Mouse (Mus musculus) naive thymus-derived CD4-positive, alpha-beta T cell, adult 2 months (primary cell): ENCODE measurements around the gene Col3a1.

Source experiments
- DNase-seq: peaks from one replicate; pipeline ENCODE4 v3.0.0-alpha.2; 2011; ENCODE audit warnings: low read depth

Gene Col3a1

DNA sequence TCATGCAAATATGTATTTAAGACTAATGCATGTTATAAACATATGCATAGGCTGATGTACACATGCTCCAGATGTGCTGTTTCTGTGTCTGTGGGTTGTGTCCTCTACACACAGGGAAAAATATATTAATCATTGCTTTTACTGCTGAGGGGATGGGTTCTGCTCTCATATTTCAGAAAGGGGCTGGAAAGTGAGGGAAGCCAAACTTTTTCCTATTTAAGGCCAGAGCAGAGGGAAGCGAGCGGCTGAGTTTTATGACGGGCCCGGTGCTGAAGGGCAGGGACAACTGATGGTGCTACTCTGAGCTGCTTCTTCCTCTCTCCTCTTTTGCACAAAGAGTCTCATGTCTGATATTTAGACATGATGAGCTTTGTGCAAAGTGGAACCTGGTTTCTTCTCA lies at the start of gene Col3a1:
Gene Col3a1 (plus strand): TSS at position 151 of the 400 bp plus-strand sequence.
- no peak for DNase-seq

GRCm38 (mm10) chr1:45269421-45269820 lies 41.9 kb upstream of the Col3a1 start:
- DNase-seq, result no peak

GRCm38 (mm10) chr1:45276006-45276539 lies 35.3 kb upstream of the Col3a1 start:
- no peak for DNase-seq

DNA sequence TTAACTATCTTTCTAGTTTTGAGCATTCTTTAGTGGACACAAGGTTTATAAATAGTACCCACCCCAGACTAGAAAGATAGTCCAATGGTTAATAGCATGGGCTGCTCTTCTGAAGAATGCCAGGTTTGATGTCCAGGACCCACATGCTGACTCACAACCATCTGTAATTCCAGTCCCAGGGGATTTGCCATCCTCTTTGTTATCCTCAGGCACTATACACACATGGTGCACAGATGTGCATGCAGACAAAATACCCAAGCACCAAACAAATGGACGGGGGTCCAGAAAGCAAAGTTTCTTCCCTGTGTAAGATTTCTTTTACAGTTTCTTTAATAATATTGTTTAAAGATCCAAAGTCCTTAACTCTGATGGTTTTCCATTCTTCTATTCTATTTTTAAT lies 23.4 kb upstream of the Col3a1 start:
- no peak for DNase-seq

DNA sequence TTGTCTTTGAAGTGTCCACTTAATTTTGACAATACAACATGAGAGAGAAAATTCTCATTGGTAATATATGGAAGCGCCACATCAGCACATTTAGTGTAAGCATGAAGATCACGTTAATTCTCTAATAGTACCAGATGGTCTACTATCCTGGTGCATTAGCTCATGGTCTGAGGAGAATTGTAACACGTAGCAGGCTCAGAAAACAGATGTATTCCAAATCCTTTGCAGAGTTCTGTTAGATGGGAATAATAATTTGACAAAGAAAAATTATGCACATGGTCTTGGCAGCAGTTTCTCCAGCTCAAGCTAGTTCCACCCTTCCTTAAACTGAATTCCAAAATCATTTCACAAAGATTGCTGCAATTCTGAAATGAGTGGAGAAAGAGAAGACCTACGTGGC lies 21.3 kb upstream of the Col3a1 start:
- DNase-seq, result no peak

- DNase-seq, result no peak
Observed at GRCm38 (mm10) chr1:45299394-45300119, 11.8 kb upstream of the Col3a1 start.

DNA sequence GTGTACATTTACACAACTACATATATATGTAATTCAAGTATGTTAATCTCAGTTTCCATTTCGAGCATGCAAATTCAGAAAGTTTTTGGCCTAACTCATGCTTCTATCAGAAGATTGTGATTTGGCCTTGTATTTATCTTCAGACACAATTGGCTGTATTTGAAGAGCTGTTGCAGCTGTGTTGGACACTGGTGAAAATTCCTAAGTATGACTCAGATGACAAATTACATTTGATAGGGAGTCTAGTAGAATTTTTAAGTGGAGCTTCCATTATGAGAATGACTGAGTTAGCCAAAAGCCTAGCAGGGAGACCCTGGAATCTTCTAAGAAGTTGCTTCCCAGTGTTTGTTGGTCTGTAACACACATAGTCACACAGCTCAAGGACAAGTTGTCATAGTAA lies 7.1 kb upstream of the Col3a1 start:
- DNase-seq, result no peak

DNA sequence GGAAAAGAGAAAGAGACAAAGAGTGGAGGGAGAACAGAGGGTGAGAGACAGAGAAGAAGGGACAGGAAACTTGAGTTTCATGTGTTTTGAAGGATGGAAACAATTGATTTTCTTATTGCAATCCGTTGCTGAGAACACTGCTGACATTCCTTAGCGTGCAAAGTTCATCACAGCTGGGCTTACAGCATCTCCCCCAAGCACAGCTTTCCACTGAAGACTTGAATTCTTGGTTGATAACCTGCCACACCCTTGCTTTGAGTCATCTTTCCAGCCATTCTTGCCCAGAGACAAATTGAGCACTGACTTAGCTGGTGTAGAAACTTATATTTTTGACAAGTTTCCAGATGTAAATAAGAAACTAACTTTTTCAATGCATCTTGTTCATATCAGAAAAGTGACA lies 2.3 kb upstream of the Col3a1 start:
- no peak for DNase-seq

DNA sequence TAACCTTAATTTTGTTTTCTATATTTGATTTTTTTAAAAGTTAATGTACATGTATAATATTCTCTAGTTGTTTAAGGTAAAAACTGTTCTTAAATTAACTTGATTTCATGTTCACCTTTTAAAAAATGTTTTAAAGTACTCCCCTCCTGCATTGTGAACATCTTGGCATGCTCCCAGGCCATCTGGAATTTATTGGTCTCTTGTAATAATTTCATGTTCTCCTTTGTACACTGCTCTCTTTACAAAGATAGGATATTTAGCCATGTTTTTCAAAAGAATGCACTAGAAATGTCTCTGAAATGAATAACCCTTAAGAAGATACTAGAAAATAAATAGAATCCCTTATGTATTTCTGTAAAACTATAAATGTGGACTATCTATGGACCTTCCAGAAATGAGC lies 624 bp downstream of the Col3a1 start:
- DNase-seq, result no peak

- DNase-seq, result no peak
Observed at GRCm38 (mm10) chr1:45312870-45313269, 1.5 kb downstream of the Col3a1 start.

GRCm38 (mm10) chr1:45313696-45314295 lies 2.5 kb downstream of the Col3a1 start:
- no peak for DNase-seq

DNA sequence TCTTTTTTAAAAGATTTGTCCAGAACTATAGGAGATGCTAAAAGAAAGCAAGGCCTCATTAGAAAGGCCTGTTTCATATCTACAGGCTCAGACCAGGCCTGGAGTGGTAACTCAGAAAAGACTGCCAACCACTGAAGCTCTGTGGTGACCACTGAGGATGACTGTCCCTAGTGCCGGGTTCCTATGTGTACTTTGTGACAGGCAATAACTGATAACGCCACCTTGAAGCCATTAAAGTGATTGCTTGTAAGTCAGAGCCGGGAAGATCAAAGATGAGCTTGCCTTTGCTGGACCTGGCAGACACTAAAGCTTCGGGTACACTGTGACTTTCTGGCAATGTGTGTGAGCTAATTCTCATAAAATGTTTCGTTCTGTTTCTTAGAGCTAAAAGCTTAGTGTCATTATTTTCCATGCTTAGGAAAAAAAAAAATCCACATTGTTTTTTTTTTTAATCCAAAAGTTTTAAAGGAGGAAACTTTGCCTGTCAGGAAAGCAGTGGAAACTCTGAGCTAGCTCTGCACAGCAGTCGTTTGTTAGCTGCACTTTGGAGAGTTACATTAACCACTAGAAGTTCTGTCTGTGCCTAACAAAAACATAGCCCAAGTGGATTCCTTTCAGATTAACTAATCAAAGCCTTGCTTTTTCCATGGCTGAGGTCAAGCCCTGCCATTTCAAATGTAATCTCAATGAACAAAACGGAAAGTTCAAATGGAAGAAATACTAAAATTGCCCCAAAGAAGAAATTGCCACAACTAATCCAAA lies 4.6 kb downstream of the Col3a1 start:
- DNase-seq, result no peak

- no peak for DNase-seq
Observed at GRCm38 (mm10) chr1:45318241-45318640, 6.9 kb downstream of the Col3a1 start.

DNA sequence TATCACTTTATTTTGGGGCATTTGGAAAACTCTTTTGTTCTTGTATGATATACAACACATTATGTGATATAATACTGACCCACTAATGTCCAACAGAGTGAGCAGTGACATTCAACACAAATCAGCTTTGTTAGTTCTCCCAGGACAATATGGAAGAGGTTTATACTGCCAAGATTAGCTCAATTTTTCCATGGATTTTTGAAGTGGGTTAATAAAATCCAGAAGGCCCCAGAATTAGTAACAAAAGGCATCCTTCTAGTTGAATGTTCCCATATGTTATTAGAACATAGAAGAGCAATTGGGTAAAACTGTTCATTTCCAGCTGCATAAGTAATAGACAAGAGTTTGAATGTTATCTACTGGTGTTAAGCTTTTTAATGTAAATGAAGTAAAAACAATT lies 9.5 kb downstream of the Col3a1 start:
- no peak for DNase-seq

DNA sequence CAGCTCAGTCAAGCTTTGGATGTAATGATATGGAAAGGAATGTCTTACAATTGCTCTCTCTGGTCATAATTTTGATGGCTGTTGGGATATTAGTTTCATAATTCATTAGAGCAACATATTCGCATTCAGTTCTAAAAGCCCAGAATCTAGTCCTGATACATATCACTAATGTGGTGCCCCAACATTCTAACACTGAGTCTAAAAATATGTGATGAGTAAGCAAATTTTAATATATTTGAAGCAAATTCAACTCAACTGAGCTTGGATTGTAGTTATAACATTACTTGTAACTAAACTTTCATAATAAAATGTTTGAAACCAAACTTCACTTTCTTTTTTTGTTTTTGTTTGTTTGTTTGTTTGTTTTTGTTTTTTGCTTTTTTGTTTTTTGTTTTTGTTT lies 17.8 kb downstream of the Col3a1 start:
- no peak for DNase-seq

- no peak for DNase-seq
Observed at GRCm38 (mm10) chr1:45355944-45356343, 44.6 kb downstream of the Col3a1 start.

- no peak for DNase-seq
Observed at GRCm38 (mm10) chr1:45358020-45358419, 46.7 kb downstream of the Col3a1 start.

GRCm38 (mm10) chr1:45359147-45359546 lies 47.8 kb downstream of the Col3a1 start:
- DNase-seq, result no peak

DNA sequence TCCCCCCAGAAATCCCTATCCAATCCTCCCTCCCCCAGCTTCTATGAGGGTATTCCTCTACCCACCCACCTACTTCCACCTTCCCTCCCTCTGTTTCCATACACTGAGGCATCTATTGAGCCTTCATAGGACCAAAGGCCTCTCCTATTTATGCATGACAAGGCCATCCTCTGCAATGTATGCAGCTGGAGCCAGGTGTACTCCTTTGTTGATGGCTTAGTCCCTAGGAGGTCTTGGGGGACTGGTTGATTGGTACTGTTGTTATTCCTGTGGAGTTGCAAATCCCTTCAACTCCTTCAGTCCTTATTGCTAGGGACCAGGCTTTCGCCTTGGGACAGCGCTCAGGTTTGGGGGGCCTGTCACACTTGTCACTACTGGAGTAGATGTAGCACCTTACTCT lies 48.3 kb downstream of the Col3a1 start:
- DNase-seq, result no peak

DNA sequence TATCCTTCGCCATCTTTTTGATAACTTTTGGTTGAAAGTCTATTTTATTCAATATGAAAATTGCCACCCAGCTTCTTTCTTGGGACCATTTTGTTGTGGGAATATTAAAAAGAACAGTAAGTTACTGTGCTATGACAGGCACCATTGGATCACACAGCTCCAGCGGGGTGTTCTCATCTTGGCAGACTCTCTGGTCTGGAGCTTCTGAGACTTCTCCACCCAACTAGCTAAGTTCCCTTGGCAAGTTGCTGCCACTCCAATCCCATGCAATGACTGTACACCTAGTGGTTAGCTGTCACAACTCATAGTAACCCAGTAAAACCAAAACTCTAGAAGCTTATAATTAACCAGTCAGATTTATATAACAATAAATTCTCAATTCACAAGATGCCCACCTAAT lies 51.9 kb downstream of the Col3a1 start:
- DNase-seq, result no peak

DNA sequence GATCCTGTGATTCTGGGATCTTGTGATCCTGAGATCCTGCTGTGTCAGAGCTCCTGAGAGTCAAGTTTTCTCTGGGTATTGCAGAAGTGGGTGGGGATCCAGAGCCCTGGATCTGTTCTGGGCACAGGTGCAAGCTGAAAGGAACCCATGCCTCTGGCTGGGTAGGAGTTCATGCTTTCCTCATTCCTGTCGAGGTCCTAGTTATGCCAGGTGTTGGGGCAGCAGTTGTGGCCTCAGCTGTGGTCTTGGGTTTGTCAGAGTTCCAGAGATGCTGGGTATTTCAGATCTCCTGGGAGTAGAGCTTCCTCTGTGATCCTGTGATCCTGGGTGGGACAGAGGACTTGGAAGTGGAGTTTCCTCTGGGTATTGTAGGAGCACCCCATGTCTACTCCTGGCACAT lies 54.1 kb downstream of the Col3a1 start:
- DNase-seq, result no peak

DNA sequence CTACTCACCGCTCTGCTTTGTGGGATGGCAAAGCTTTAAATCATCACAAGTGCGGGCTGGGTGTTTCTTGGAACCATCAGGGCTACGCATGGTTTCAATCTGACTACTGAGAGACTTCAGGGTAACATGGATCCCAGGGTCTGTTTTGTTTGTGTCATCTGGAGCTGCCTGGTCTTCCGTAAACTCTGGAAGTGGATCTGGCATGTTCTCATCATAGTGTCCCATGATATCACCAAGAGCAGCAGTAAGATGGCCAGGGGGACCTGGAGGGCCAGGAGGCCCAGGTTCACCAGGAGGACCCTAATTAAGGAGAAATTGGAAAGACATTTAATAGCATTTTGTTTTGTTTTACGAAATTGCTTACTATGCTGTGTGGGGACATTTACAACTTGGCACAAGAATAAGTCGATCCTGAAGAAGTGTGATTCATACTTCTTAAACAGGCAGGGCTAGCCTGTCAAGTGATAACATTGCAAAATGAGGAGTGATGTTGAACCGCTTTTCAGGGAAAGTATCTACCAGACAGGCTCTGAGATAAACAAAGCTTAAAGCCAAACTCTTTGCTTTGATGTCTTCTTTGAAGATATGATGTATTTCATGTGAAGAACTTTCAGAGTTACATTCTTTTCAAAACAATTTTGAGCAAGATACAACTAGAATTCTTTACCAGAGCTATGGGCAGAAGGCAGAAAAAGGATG lies 68.8 kb downstream of the Col3a1 start:
- no peak for DNase-seq
